Mouse (Mus musculus): ENCODE measurements at regions not wholly inside any gene's neighbourhood (a gene's known extent, or its start where the extent isn't known, plus 50 kb on each side); places are given as distances from the start of the nearest gene placed in this dataset.

DNA sequence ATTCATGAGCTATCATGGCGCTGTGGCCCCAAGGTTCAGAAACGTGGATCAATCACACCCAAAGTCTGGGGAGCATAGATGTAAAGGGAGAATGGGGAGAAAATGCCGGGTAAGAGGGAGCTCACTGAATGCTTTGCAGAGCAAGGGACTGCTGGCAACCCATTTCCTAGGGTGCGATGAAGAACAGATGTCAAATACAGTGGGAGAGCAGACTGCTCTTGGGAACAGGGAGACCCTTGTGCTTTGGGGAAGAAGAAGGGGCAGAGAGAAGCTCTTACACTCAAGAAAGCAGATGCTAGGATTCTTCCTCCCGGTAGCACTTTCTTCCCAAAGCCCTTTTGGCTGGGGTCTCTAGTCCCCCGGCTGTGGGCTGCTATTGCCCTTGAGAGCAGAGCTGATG lies 100.0 kb downstream of the Neurod6 start:
- TF ChIP-seq CTCF (conservative IDR thresholded peaks at IDR 0.05; ENCODE audit: insufficient read depth, insufficient read length, low read depth, low read length) (no peak), POLR2A (IDR thresholded peaks at IDR 0.05; ENCODE audit: low read depth, low read length) (no peak)
